ENCODE assay signal across 8 mouse cellular contexts in the genomic region with DNA sequence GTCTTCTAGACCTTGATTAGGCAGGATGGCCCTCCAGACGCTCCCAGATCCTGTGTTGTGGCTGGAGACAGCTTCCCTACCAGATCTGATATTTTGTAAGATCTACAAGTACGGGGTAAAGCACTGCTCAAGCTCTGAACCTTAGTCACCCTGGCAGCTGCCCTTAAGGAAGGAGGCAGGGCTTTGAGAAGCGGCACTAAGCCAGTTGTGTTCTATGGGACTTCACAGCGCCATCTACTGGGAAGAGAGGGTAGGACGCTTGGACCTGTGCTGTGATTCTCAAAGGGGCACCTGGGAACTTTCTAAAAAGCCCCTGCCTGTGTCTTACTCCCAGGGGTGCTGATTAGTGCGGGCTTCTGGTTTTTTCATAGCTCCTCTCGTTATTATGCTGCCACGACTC. TPM values are rescaled to one million over a fixed set of nuclear protein-coding genes. Genes with fewer than 3 reads are reported as not detected.
DNase-seq lines count a peak whose midpoint lies in the region; ATAC-seq and TF ChIP-seq lines count a peak whose summit lies in the region.

No protein-coding gene starts in this region.

- ATAC-seq in neural tube, embryonic 11.5 days (ENCODE audit: insufficient read depth, low FRiP score, low TSS enrichment) = no peak

- peak; percentile 83 for DNase-seq in 416B (ENCODE audit: low read depth)
- peak; percentile 86 for DNase-seq in adrenal gland, adult 2 months
- DNase-seq in embryo, embryonic 10 days (ENCODE audit: low spot score) = peak; percentile 91
- DNase-seq in gastrocnemius, postnatal 14 days = peak; percentile 86
- DNase-seq in kidney, adult 2 months = peak; percentile 77
- peak; percentile 86 for DNase-seq in left cerebral cortex, postnatal 4 days
- DNase-seq in neural tube, embryonic 11.5 days (ENCODE audit: low spot score) = peak; percentile 79
- peak; percentile 58 for DNase-seq in thymus, adult 2 months

- no peak for TF ChIP-seq POLR2A in kidney, adult 2 months (IDR thresholded peaks at IDR 0.05; ENCODE audit: low read depth, low read length)
- no peak for TF ChIP-seq POLR2A in thymus, adult 2 months (IDR thresholded peaks at IDR 0.05; ENCODE audit: control insufficient read depth, extremely low read depth, insufficient read depth, low read length, poor library complexity)

- intact Hi-C loops in gastrocnemius, postnatal 14 days (cut with DNase I; ENCODE audit: low total_unique reads) = no loop called here
- intact Hi-C loops in left cerebral cortex, postnatal 4 days (cut with DNase I) = no loop called here

- no peaks in the 10 kb centered on the region for H3K36me3 ChIP-seq in kidney, adult 2 months (ENCODE audit: control insufficient read depth, insufficient read depth, low read length)
- H3K36me3 ChIP-seq in neural tube, embryonic 11.5 days (ENCODE audit: control insufficient read depth, insufficient read depth, low read length) = no peaks in the 10 kb centered on the region; the same call in 1 of the 2 replicates
- no peaks in the 10 kb centered on the region for H3K36me3 ChIP-seq in thymus, adult 2 months (ENCODE audit: control insufficient read depth, insufficient read depth, low read length)

- H3K9me3 ChIP-seq in neural tube, embryonic 11.5 days (ENCODE audit: control insufficient read depth, low read length) = no peaks in the 10 kb centered on the region

- H3K9ac ChIP-seq in neural tube, embryonic 11.5 days (ENCODE audit: low read length) = no peak overlapping the region

- no peak overlapping the region for H3K27ac ChIP-seq in kidney, adult 2 months (ENCODE audit: insufficient read depth, low read depth, low read length)
- no peak overlapping the region for H3K27ac ChIP-seq in neural tube, embryonic 11.5 days (ENCODE audit: low read depth, low read length)
- H3K27ac ChIP-seq in thymus, adult 2 months (ENCODE audit: control insufficient read depth, insufficient read depth, low read length) = no peak overlapping the region

- 7% methylated on average over 8 of the region's 8 CpGs for WGBS in kidney, adult 2 months
- WGBS in neural tube, embryonic 11.5 days = 10% methylated on average over 8 of the region's 8 CpGs
- WGBS in thymus, adult 2 months = 14% methylated on average over 8 of the region's 8 CpGs

- no peak overlapping the region for H3K4me2 ChIP-seq in neural tube, embryonic 11.5 days (ENCODE audit: low read depth)

- TF ChIP-seq CTCF in kidney, adult 2 months (conservative IDR thresholded peaks at IDR 0.05; ENCODE audit: insufficient read depth, insufficient read length, low read depth, low read length) = peak; percentile 81
- no peak for TF ChIP-seq CTCF in thymus, adult 2 months (IDR thresholded peaks at IDR 0.05; ENCODE audit: borderline replicate concordance, control insufficient read depth, extremely low read depth, insufficient read depth, low read length, poor library complexity)

- no peaks in the 10 kb centered on the region for H3K27me3 ChIP-seq in kidney, adult 2 months (replicated peaks; ENCODE audit: control insufficient read depth, insufficient read depth, low read length)
- no peaks in the 10 kb centered on the region for H3K27me3 ChIP-seq in neural tube, embryonic 11.5 days (ENCODE audit: control insufficient read depth, insufficient read depth, low read length)
- H3K27me3 ChIP-seq in thymus, adult 2 months (ENCODE audit: control insufficient read depth, insufficient read depth, low read length) = no peaks in the 10 kb centered on the region

- no peak overlapping the region for H3K4me3 ChIP-seq in kidney, adult 2 months (ENCODE audit: insufficient read depth, low read depth, low read length)
- no peak overlapping the region for H3K4me3 ChIP-seq in neural tube, embryonic 11.5 days (ENCODE audit: low read depth, low read length)
- H3K4me3 ChIP-seq in thymus, adult 2 months (ENCODE audit: control insufficient read depth, insufficient read depth, low read length) = no peak overlapping the region

- H3K4me1 ChIP-seq in kidney, adult 2 months (ENCODE audit: control insufficient read depth, insufficient read depth, low read length) = no peaks in the 10 kb centered on the region
- no peaks in the 10 kb centered on the region for H3K4me1 ChIP-seq in neural tube, embryonic 11.5 days (ENCODE audit: control insufficient read depth, insufficient read depth, low read length)
- H3K4me1 ChIP-seq in thymus, adult 2 months (replicated peaks; ENCODE audit: control insufficient read depth, insufficient read depth, low read length) = no peaks in the 10 kb centered on the region

RNA-seq across cellular contexts. Expression of a gene that starts 33.3 kb away (rescaled TPM):
- total RNA-seq in adrenal gland, adult 2 months (2021) = 10 to 100 TPM in 1 of 2 experiments, 1 to 10 TPM in 1; 4.4 to 20.1 TPM
- 12.5 and 13.2 TPM in 2 replicates for polyA plus RNA-seq in adrenal gland, adult 2 months (2012; rRNA removed)
- total RNA-seq in gastrocnemius, postnatal 14 days (2021) = 1 to 10 TPM; 4.4 to 10.0 TPM
- polyA plus RNA-seq in kidney, adult 2 months (2012; rRNA removed) = 0.78 and 1.2 TPM in 2 replicates
- 10 to 100 TPM in 1 of 2 experiments, 1 to 10 TPM in 1; 6.6 to 10.2 TPM for total RNA-seq in left cerebral cortex, postnatal 4 days (2021)
- 10.3 and 11.7 TPM in 2 replicates for polyA plus RNA-seq in neural tube, embryonic 11.5 days (2014; fragmentation: Nextera tagmentation; extraction: Ambion mirVana)
- 1.4 and 2.4 TPM in 2 replicates for polyA plus RNA-seq in thymus, adult 2 months (2012; rRNA removed)
